Mouse (Mus musculus) forelimb bud, embryonic 11.5 days (tissue): ENCODE measurements around the gene Il6ra.

Source experiments
- DNase-seq: peaks from one replicate; pipeline ENCODE4 v3.0.0-alpha.2; 2012; ENCODE audit warnings: low read depth, low spot score

Il6ra gene

GRCm38 (mm10) chr3:89912543-89913391, at the start of gene Il6ra:
Gene Il6ra, minus strand, starts transcription at chr3:89913196.
- DNase-seq = peak; percentile 48

- no peak for DNase-seq
These were observed 49.2 kb upstream of the Il6ra start for GRCm38 (mm10) chr3:89962059-89962750.

GRCm38 (mm10) chr3:89961436-89961835, 48.4 kb upstream of the Il6ra start:
- no peak for DNase-seq

GRCm38 (mm10) chr3:89960469-89960868, 47.5 kb upstream of the Il6ra start:
- DNase-seq = peak; percentile 88

- no peak for DNase-seq
These were observed 46.4 kb upstream of the Il6ra start for GRCm38 (mm10) chr3:89959435-89959834.

GRCm38 (mm10) chr3:89957880-89958279, 44.9 kb upstream of the Il6ra start:
- no peak for DNase-seq

GRCm38 (mm10) chr3:89956177-89956971, 43.4 kb upstream of the Il6ra start:
- DNase-seq = no peak

- peak; percentile 72 for DNase-seq
These were observed 40.4 kb upstream of the Il6ra start for GRCm38 (mm10) chr3:89953420-89953819.

- DNase-seq = no peak
These were observed 35.7 kb upstream of the Il6ra start for GRCm38 (mm10) chr3:89948655-89949054.

GRCm38 (mm10) chr3:89948021-89948420, 35.0 kb upstream of the Il6ra start:
- no peak for DNase-seq

- DNase-seq = no peak
These were observed 32.0 kb upstream of the Il6ra start for GRCm38 (mm10) chr3:89945026-89945425.

GRCm38 (mm10) chr3:89942894-89943293, 29.9 kb upstream of the Il6ra start:
- DNase-seq = no peak

- no peak for DNase-seq
These were observed 23.5 kb upstream of the Il6ra start for GRCm38 (mm10) chr3:89936495-89936894.

- DNase-seq = no peak
These were observed 19.9 kb upstream of the Il6ra start for GRCm38 (mm10) chr3:89932925-89933324.

- no peak for DNase-seq
These were observed 16.0 kb upstream of the Il6ra start for GRCm38 (mm10) chr3:89928956-89929355.

GRCm38 (mm10) chr3:89926440-89926839, 13.4 kb upstream of the Il6ra start:
- DNase-seq = no peak

GRCm38 (mm10) chr3:89920711-89921110, 7.7 kb upstream of the Il6ra start:
- no peak for DNase-seq

GRCm38 (mm10) chr3:89917408-89917807, 4.4 kb upstream of the Il6ra start:
- DNase-seq = no peak

GRCm38 (mm10) chr3:89916622-89917021, 3.6 kb upstream of the Il6ra start:
- DNase-seq = no peak

- DNase-seq = no peak
These were observed 1.7 kb upstream of the Il6ra start for GRCm38 (mm10) chr3:89914700-89915099.

GRCm38 (mm10) chr3:89912108-89912542, 871 bp downstream of the Il6ra start:
- no peak for DNase-seq

GRCm38 (mm10) chr3:89911207-89911606, 1.8 kb downstream of the Il6ra start:
- DNase-seq = no peak
